Mouse (Mus musculus): ENCODE data around the gene Hk3. TPM values are rescaled to one million over a fixed set of nuclear protein-coding genes. Genes with fewer than 3 reads are reported as not detected.

Hk3 gene
- 0.58 to 3.0 TPM (median 2.0 TPM) in 4 replicates for total RNA-seq (2023; ENCODE audit: inconsistent age)

DNA sequence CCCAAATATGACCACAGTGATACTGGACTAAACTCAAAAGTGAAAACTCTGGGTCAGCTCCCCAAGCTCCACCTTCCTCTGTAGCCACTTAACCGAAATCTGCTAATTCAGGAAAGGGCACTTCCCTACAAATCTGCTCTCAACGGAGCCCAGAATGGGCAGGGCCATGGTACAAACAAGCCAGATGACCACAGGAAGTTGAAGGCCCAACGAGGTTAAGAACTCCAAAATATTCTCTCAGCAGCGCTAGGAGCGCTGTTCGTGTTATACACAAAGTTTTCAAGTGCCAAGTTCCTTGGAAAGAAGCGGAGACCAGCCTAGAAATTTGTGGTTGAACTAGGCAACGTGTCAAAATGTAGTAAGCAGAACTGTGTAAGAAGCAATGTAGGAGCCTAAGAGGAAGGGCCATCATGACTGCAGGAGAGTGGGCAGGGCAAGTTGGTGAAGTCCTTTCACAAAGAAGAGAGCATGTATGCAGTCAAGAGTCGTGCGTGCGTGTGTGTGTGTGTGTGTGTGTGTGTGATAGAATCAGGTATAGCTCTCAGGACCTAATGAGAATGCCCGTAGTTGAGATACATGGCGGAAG, at the start of gene Hk3:
Gene Hk3, minus strand, starts transcription at position 192 of the 586 bp plus-strand sequence.

Other genes with a start within 250 kb of the Hk3 start
- gene Eif4e1b, start 237.4 kb downstream of the Hk3 start, total RNA-seq (2023; ENCODE audit: inconsistent age): not detected in 4 replicates
- gene Tspan17, start 232.0 kb downstream of the Hk3 start, total RNA-seq (2023; ENCODE audit: inconsistent age): 5.1 to 12.6 TPM (median 5.2 TPM) in 4 replicates
- 0.21 to 0.61 TPM in 2 of 4 replicates, not detected in the others for gene Unc5a, start 72.0 kb downstream of the Hk3 start, total RNA-seq (2023; ENCODE audit: inconsistent age)
- 64.9 to 78.5 TPM (median 73.2 TPM) in 4 replicates for gene Uimc1, start 78.9 kb upstream of the Hk3 start, total RNA-seq (2023; ENCODE audit: inconsistent age)
- 21.9 to 37.1 TPM (median 26.3 TPM) in 4 replicates for gene Zfp346, start 83.9 kb upstream of the Hk3 start, total RNA-seq (2023; ENCODE audit: inconsistent age)
- gene Gm17617, start 112.2 kb upstream of the Hk3 start, total RNA-seq (2023; ENCODE audit: inconsistent age): not detected in 4 replicates
- gene Fgfr4, start 131.3 kb upstream of the Hk3 start, total RNA-seq (2023; ENCODE audit: inconsistent age): not detected in 4 replicates
- gene Nsd1, start 188.4 kb upstream of the Hk3 start, total RNA-seq (2023; ENCODE audit: inconsistent age): 174 to 194 TPM (median 186 TPM) in 4 replicates